Mouse (Mus musculus) ZHBTc4 (cell line): Measurements from ENCODE around the gene Prune1.
"Not testable (repeated sequence)": the region's sequence is repeated elsewhere in the genome, so short reads cannot be mapped to it uniquely, and the experiment has no call there.

Experiments used
- DNase-seq: peaks from one replicate; pipeline ENCODE4 v3.0.0-alpha.2; 2011; ENCODE audit warnings: low read depth, low spot score

Gene Prune1

DNA sequence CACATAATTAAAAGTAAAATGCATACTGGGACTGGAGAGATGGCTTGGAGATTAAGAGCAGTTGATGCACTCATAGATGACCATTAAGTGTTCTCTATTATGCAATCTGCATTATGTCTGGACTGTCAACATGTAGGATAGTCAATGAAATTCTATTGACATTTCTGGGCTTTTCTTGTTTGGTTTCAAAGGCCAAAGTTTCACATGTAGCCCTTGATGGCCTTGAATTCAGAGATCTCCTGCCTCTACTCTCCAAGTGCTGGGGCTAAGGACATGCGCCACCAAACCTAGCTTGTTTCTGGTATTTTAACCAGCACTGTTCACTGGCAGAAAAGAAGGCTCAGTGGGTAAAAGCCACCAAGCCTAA lies 68.3 kb downstream of the Prune1 start:
- DNase-seq = no peak

DNA sequence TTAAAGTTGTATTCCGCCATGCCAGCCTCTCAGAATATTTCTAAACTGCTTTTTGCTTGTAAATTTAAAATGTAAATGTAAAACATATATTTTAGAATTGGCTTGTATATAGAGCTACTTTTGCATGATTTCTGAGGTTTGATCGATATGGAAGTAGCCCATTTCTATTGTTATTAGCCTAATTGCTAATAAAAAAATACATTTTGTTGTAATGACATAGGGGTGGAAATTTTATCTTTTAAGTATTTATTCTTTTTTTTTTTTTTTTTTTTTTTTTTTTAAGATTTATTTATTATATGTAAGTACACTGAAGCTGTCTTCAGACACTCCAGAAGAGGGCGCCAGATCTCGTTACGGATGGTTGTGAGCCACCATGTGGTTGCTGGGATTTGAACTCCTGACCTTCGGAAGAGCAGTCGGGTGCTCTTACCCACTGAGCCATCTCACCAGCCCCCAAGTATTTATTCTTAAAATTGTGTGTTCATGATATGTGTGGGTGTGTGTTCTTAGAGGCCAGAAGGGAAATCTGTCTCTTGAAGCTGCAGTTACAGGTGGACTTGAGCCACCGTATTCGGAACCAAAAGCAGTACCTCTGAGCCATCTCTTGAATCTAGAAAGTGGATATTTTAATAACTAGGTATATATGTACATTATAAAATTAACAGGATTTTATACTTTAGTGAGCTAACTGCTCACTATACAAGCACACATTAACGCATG lies 68.8 kb downstream of the Prune1 start:
- not testable (repeated sequence) for DNase-seq

DNA sequence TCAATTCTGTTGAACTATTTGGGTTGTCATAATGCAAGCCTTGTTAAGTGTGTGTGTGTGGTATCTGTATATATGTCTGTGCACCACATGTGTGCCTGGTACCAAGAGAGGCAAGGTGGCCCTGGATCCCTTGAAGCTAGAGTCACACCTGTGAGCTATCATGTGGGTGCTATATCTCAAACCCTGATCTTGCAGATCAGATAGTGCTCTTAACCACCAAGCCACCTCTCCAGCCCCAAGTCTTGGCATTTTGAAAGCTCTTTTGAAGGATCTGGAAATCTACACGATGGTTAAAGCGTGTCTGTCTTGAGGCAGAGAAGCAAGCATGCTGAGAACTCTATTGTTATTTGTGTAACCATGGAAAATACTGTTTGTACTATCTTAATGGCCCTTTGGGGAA lies 71.3 kb downstream of the Prune1 start:
- no peak for DNase-seq

DNA sequence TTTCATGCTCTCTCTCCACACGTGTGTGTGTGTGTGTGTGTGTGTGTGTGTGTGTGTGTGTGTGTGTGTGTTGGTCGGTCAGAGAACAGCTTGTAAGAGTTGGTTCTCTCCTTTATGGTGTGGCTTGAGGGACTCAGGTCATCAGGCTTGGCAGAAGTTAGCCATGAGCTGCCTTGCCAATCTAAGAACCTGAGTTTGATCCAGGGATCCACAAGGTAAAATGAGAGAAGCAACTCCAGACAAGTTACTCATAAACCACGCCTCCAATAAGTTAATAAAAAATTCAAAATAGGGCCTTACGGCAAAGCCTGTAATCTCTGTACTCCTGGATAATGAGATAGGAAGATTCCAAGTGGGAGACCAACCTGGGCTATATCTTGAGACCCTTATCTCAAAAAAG lies 73.6 kb downstream of the Prune1 start:
- no peak for DNase-seq

DNA sequence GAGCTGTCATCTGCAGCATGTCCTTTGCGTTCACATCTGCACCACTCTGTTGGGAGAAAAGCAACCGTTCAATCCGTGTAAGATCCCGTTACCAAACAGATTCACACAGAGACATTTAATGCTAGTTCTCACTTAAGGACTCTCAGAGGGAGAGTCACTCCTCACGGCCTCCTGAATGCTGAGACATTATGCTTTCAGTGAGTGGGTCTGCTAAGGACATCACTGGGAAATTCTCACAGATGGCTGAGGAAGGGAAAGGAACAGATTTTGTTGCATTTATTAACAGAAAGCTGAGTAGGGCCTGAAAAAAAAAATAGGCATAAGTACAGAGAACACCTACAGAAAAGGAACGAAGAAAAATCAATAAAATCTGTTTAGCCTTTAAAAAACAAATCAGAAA lies 78.0 kb downstream of the Prune1 start:
- no peak for DNase-seq
